Mouse (Mus musculus) ES-E14 (cell line): ENCODE results near the gene Slc25a26. TPM values are rescaled to one million over a fixed set of nuclear protein-coding genes. Genes with fewer than 3 reads are reported as not detected.

Experiments
- DNase-seq: peaks from one replicate; pipeline ENCODE4 v3.0.0-alpha.2; 2013; ENCODE audit warnings: low read depth, low spot score
- H3K27ac ChIP-seq: 2 replicates; pipeline ENCODE4 v1.5.1; 2012; ENCODE audit warnings: low read depth, mild to moderate bottlenecking, low read length, moderate library complexity, mixed read lengths; ENCODE audit not compliant: poor library complexity, insufficient read depth, severe bottlenecking
- H3K36me3 ChIP-seq: 2 replicates; pipeline ENCODE4 v1.6.1; 2012; ENCODE audit warnings: mild to moderate bottlenecking, low read length, moderate library complexity, mixed read lengths; ENCODE audit not compliant: control insufficient read depth, poor library complexity, insufficient read depth, severe bottlenecking
- H3K4me1 ChIP-seq, 2 experiments: fragments of 150-350 bp in 1 of 2; sonication (generic) in 1 of 2; 2 replicates each; pipeline ENCODE4 v1.6.1; 2012; ENCODE audit warnings: low read length in 2 of 2, mild to moderate bottlenecking in 1 of 2, mixed read lengths in 1 of 2; ENCODE audit not compliant: control insufficient read depth in 2 of 2, insufficient read depth in 2 of 2, poor library complexity in 1 of 2
- H3K4me3 ChIP-seq, 2 experiments: fragments of 150-350 bp in 1 of 2; sonication (generic) in 1 of 2; 2 replicates each; pipeline ENCODE4 v1.5.1; 2012; ENCODE audit warnings: low read length in 2 of 2, low read depth in 1 of 2, mild to moderate bottlenecking in 1 of 2, mixed read lengths in 1 of 2; ENCODE audit not compliant: insufficient read depth in 1 of 2, poor library complexity in 1 of 2, severe bottlenecking in 1 of 2
- H3K9ac ChIP-seq: 2 replicates; pipeline ENCODE4 v1.6.1; 2012; ENCODE audit warnings: low read depth, mild to moderate bottlenecking, low read length, mixed read lengths; ENCODE audit not compliant: poor library complexity, insufficient read depth, severe bottlenecking
- H3K9me3 ChIP-seq: fragments of 150-350 bp; sonication (generic); 2 replicates; pipeline ENCODE4 v1.6.1; 2012; ENCODE audit warnings: low read depth, mild to moderate bottlenecking, low read length; ENCODE audit not compliant: control insufficient read depth, insufficient read depth
- CHD2 ChIP-seq: IDR thresholded peaks from 2 replicates; pipeline ENCODE4 v1.6.1; 2014; ENCODE audit warnings: mild to moderate bottlenecking, low read depth, low read length, inconsistent platforms
- HCFC1 ChIP-seq: IDR thresholded peaks from 2 replicates; pipeline ENCODE4 v1.6.1; 2012; ENCODE audit warnings: low read length, inconsistent platforms, borderline replicate concordance; ENCODE audit not compliant: insufficient read depth
- MAFK ChIP-seq: IDR thresholded peaks from 2 replicates; pipeline ENCODE4 v1.6.1; 2014; ENCODE audit warnings: mild to moderate bottlenecking, low read depth, low read length, inconsistent platforms; ENCODE audit not compliant: insufficient read depth
- ZC3H11A ChIP-seq: IDR thresholded peaks from 2 replicates; pipeline ENCODE4 v1.6.1; 2012; ENCODE audit warnings: low read depth, mild to moderate bottlenecking, inconsistent platforms, low read length, borderline replicate concordance
- ZNF384 ChIP-seq: IDR thresholded peaks from 2 replicates; pipeline ENCODE4 v1.6.1; 2012; ENCODE audit warnings: low read depth, low read length, inconsistent platforms
- in situ Hi-C, 2 experiments: fragments of 600-800 bp; cut with MboI; formaldehyde crosslinking; loops; one replicate each; pipeline ENCODE4 v1.15.1; 2025; ENCODE audit warnings: low sequenced_read_pairs in 2 of 2, inconsistent platforms in 1 of 2; ENCODE audit not compliant: unreplicated experiment in 2 of 2
- total RNA-seq: library from RNA; depleted of rRNA; stranded (reverse); fragments of 300-350 nt; gene quantifications from 2 replicates; pipeline ENCODE4 v1.2.3, GENCODE M21; 2012

Slc25a26 gene
- total RNA-seq, 1 experiment, result 9.8 TPM

GRCm38 (mm10) chr6:94642048-94642447 lies 141.9 kb downstream of the Slc25a26 start:
- Histone ChIP-seq H3K27ac (no peak overlapping the region), H3K4me3 (no peak overlapping the region), H3K9ac (no peak overlapping the region), H3K36me3 (no peaks in the 10 kb centered on the region), H3K4me1 (peaks cover 1 to 17% of the 10 kb centered on the region in 2 experiments; a peak in 2 of 4 replicates), H3K9me3 (no peaks in the 10 kb centered on the region)
- in situ Hi-C loops, result no loop called here
- no peak for TF ChIP-seq HCFC1
- no peak for TF ChIP-seq ZNF384
- no peak for TF ChIP-seq ZC3H11A
- TF ChIP-seq CHD2, result no peak
- no peak for TF ChIP-seq MAFK
- DNase-seq, result no peak

GRCm38 (mm10) chr6:94643989-94644388 lies 143.9 kb downstream of the Slc25a26 start:
- in situ Hi-C loops, result no loop called here
- Histone ChIP-seq H3K27ac (no peak overlapping the region), H3K36me3 (no peaks in the 10 kb centered on the region), H3K4me3 (no peak overlapping the region), H3K4me1 (peaks cover 3 to 25% of the 10 kb centered on the region in 2 experiments; a peak in 2 of 4 replicates), H3K9me3 (no peaks in the 10 kb centered on the region), H3K9ac (no peak overlapping the region)
- TF ChIP-seq ZC3H11A (no peak), MAFK (no peak), HCFC1 (no peak), ZNF384 (no peak)
- DNase-seq, result no peak

GRCm38 (mm10) chr6:94644641-94645040 lies 144.5 kb downstream of the Slc25a26 start:
- no peaks in the 10 kb centered on the region for H3K9me3 ChIP-seq
- no peak overlapping the region for H3K4me3 ChIP-seq
- H3K36me3 ChIP-seq, result no peaks in the 10 kb centered on the region
- no peak overlapping the region for H3K9ac ChIP-seq
- in situ Hi-C loops, result no loop called here
- H3K4me1 ChIP-seq, result peaks cover 3 to 25% of the 10 kb centered on the region in 2 experiments; a peak in 2 of 4 replicates
- TF ChIP-seq ZC3H11A, result no peak
- TF ChIP-seq HCFC1, result no peak
- TF ChIP-seq MAFK, result no peak
- TF ChIP-seq ZNF384, result no peak
- no peak for TF ChIP-seq CHD2
- no peak for DNase-seq
- H3K27ac ChIP-seq, result no peak overlapping the region

GRCm38 (mm10) chr6:94645723-94646122 lies 145.6 kb downstream of the Slc25a26 start:
- TF ChIP-seq CHD2 (no peak), ZNF384 (no peak), ZC3H11A (no peak), MAFK (no peak), HCFC1 (no peak)
- peaks cover 3 to 26% of the 10 kb centered on the region in 2 experiments; a peak in 2 of 4 replicates for H3K4me1 ChIP-seq

GRCm38 (mm10) chr6:94646274-94646863 lies 146.2 kb downstream of the Slc25a26 start:
- no peak overlapping the region for H3K27ac ChIP-seq
- peaks cover 3 to 26% of the 10 kb centered on the region in 2 experiments; a peak in 2 of 4 replicates for H3K4me1 ChIP-seq
- no peaks in the 10 kb centered on the region for H3K36me3 ChIP-seq
- no peak for DNase-seq
- TF ChIP-seq ZC3H11A (no peak), HCFC1 (no peak), MAFK (no peak), CHD2 (no peak), ZNF384 (no peak)
- in situ Hi-C loops, result no loop called here
- H3K4me3 ChIP-seq, result no peak overlapping the region
- no peaks in the 10 kb centered on the region for H3K9me3 ChIP-seq
- peak overlapping the region; percentile 15; the same call in 1 of the 2 replicates for H3K9ac ChIP-seq

More at GRCm38 (mm10) chr6:94645723-94646122, 145.6 kb downstream of the Slc25a26 start:
- H3K27ac ChIP-seq, result no peak overlapping the region
- no peaks in the 10 kb centered on the region for H3K36me3 ChIP-seq
- H3K4me3 ChIP-seq, result no peak overlapping the region
- no peak for DNase-seq
- in situ Hi-C loops, result no loop called here
- no peaks in the 10 kb centered on the region for H3K9me3 ChIP-seq
- no peak overlapping the region for H3K9ac ChIP-seq
